Mouse (Mus musculus) frontal cortex, postnatal 10 days (tissue): ENCODE data around the gene Krtcap2.
"Not testable (repeated sequence)": the region's sequence is repeated elsewhere in the genome, so short reads cannot be mapped to it uniquely, and the experiment has no call there.

Experiments
- DNase-seq, 2 experiments: peaks; one replicate each; pipeline ENCODE4 v3.0.0; 2022; ENCODE audit warnings: low spot score in 2 of 2, mixed read lengths in 1 of 2

Gene Krtcap2

GRCm38 (mm10) chr3:89245688-89246171, at the start of gene Krtcap2:
TSS of gene Krtcap2 (plus strand) at chr3:89245966.
- DNase-seq = peak; percentile 73 to 81

GRCm38 (mm10) chr3:89195979-89196877, 49.5 kb upstream of the Krtcap2 start:
- DNase-seq = peak; percentile 79 to 80

DNA sequence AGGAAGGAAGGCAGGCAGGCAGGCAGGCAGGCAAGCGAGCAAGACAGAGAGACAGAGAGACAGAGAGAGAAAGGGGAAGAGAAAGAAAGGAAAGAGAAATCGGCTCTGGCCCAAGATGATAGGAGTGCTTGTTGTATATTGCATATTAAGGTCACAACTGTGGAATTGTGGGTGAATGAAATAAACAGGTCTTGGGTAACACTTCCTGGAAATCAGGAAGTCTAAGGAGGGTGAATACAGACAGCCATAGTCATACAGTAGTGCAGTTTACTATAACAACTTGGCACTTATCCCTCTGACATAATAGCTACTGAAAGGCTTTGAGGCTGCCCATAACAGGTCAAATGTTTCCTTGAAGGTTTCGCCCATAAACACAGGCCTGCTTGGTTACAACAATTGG, 45.9 kb upstream of the Krtcap2 start:
- no peak for DNase-seq

GRCm38 (mm10) chr3:89202253-89203141, 43.3 kb upstream of the Krtcap2 start, which contains the start of gene Gba:
TSS of gene Gba (plus strand) at chr3:89202928.
- DNase-seq = peak in 1 of 2 experiments; percentile 83

DNA sequence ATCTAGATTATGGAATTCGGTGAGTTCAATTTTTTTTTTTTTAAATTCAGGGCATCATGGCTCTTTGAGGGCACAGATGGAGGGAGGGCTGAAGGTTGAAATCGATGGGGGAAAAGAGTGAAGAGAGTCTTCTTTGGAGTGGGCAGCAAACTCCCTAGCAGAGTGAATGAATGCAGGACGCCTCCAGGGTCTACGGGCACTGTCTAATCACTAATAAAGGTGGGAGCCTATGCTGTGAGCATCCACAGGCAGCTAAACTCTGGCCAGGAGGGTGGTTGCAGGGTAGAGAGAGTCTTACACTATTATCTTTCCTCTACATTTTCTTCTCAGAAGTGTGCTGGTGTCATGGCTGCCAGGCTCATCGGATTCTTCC, 42.6 kb upstream of the Krtcap2 start:
- no peak for DNase-seq

GRCm38 (mm10) chr3:89206079-89206478, 39.7 kb upstream of the Krtcap2 start:
- DNase-seq = peak in 1 of 2 experiments; percentile 6

GRCm38 (mm10) chr3:89206695-89207094, 39.1 kb upstream of the Krtcap2 start:
- DNase-seq = no peak

GRCm38 (mm10) chr3:89208075-89208657, 37.6 kb upstream of the Krtcap2 start:
- no peak for DNase-seq

- no peak for DNase-seq
Measured at GRCm38 (mm10) chr3:89208736-89209135, 37.0 kb upstream of the Krtcap2 start.

DNA sequence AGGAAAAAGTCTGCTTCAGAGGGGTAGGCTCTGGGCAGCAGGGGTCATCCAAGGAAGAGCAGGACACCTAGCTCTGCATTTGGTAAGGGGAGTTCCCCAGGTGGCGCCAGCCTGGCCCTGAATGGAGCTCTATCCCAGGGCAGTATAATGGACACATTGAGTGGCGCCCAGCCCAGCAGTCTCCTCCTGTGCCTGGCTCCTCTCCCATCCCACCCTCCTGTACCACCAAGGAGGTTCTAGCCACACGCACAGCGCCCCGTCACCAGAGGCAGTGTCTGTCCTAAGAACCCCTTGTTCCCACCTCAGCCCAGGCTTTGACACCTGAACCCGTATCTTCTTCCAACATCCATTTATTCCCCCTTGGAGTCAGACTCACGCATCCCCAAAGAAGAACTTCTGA, 36.0 kb upstream of the Krtcap2 start:
- no peak for DNase-seq

- DNase-seq = peak in 1 of 2 experiments; percentile 8
Measured at GRCm38 (mm10) chr3:89210162-89210561, 35.6 kb upstream of the Krtcap2 start.

- peak in 1 of 2 experiments; percentile 30 for DNase-seq
Measured at GRCm38 (mm10) chr3:89210731-89211130, 35.0 kb upstream of the Krtcap2 start.

DNA sequence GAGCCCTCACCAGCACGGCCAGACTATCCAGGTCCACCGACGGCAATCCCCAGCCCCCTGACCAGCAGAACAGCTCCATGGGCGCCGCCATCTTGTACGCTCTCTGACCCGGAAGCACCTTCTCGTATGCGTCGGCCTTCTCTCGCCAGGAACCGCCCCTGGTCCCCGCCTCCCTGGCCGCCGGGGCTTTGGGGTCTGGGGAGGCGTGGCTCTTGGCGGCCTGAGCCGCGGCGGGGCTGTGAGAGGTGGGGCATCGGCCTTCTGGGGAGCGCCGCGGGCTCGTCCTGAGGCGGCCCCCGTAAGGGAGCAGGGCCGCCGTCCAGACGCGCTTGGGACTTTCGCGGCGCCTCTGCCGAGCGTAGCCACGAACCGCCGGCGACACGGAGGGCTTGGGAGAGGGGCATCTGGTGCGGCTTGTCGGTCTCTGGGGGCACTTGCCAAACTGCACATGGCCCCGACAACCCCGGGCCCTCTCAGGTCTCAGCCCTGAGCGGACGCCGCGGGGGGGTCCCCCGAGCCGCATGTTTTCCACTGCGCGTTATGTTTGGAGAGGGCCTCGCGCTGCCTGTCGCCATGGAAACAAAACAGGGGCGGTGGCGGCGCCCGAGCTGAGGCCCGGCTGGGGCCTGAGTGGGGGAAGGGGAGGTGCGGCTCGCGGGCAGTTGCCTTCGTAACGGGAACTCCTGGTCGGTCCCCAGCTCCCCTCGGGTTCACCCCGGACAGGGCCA, 31.8 kb upstream of the Krtcap2 start:
- DNase-seq = peak; percentile 86 to 90

DNA sequence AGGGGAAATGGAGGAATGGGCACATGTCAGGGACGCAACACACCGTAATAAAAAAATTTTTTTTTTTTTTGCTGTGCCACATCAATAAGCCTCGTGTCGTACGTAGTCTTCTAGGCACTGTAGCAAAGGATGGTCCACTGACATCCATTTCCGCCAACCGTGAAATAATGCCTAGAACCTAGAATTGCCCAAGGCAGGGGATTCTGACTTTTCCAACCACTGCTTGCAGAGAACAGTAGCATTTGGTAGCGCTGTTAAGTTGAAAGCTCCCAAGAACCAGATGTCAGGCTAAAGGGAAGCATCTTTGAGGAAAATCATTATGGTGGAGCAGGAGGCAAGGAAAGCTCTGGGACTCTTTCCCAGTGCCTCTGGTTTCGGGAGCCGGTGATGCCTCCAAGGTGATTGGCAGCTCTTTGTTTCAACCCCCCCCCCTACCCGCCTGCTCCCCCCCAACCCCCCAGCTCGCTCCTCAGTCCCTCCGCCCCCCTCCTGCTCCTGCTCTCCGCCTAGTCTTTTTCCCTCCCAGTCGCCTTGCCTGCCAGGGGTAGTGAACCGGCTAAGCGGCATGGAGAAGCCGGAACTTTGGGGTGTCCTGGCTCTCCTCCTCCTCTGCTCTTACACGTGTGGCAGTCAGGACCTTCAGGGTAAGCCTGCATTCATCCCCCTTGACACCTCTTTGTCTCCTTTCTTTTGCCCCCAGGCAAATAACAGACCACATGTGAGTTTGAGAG, 30.9 kb upstream of the Krtcap2 start, which contains the start of gene Thbs3:
TSS of gene Thbs3 (plus strand) at position 500 of the 731 bp plus-strand sequence.
- DNase-seq = peak in 1 of 2 experiments; percentile 34

DNA sequence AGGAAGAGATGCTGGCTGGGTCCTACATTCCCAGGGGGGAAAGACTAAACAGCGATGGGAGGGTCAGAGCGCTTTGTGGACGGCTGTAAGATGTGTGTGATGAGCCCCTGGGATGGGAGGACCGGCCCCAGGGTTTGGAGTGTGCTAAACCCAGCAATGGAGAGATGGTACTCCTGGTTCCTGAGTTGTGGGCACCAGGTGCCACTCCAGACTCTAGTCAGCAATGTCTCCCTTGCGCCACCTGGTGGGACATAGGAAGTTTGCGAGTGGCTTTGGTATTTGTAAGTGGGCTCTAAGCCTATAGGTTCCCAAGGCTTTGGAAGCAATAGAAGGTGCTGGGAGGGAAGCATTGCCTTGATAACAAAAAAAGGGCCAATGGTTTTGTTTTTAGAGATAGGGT, 29.9 kb upstream of the Krtcap2 start:
- peak; percentile 74 to 81 for DNase-seq

DNA sequence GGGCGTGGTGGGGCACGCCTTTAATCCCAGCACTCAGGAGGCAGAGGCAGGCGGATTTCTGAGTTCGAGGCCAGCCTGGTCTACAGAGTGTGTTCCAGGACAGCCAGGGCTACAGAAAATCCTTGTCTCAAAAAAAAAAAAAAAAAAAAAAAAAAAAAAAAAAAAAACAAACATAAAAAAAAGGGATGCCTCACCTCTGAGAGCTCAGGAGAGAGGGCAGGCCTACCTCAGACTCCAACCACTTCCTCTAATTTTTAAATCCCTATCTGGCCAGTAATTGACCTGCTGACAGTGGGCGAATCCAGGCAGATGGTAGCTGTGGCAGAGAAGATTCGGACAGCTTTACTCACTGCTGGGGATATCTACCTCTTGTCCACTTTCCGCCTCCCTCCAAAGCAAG, 29.4 kb upstream of the Krtcap2 start:
- not testable (repeated sequence) for DNase-seq

DNA sequence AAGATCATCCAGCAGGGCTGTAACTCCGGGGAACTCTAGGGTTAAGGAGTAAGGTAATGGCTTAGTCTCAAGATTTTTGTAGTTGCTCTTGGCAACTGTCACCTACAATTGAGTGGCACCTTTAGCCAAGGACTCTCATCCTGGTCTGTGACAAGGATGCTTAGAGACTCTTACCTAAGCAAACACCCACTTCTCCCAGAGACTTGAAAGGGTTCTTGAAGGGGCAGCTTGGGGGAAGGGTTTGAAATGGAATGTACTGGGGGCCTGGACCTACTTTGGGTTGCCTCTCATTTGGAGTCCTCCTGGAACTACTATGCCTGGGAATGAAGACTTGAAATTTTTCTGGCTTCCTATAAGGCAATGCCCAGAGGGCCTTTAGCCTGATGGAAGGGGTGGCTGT, 27.5 kb upstream of the Krtcap2 start:
- DNase-seq = no peak

- DNase-seq = no peak
Measured at GRCm38 (mm10) chr3:89219546-89219945, 26.2 kb upstream of the Krtcap2 start.

DNA sequence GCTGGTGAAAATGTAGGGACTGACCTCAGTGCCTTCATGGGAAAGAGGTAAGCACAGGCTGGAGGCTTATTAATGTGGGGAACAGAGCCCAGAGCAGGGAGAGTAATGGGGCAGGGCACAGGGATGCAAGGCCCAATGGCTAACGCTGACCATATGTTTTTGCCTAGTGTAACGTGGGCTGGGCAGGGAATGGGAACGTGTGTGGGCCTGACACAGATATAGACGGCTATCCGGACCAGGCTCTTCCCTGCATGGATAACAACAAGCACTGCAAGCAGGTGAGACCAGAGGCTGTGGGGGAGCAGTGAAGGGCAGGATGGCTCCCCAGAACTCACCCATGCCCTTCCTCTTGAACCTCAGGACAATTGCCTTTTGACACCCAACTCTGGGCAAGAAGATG, 24.6 kb upstream of the Krtcap2 start:
- no peak for DNase-seq

DNA sequence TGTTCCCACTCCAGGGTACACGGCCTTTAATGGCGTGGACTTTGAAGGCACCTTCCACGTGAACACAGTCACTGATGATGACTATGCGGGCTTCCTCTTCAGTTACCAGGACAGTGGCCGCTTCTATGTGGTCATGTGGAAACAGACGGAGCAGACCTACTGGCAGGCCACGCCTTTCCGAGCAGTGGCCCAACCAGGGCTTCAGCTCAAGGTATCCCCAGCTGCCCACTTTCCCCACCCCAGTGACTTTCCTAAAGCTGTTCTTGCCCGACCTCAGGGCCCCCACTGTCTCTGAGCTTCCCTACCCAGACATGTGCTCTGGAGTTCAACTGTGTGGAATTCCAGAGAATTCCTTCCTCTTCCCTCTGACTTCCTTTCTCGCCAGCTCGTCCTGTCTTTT, 21.0 kb upstream of the Krtcap2 start:
- DNase-seq = no peak
